Mouse (Mus musculus): Measurements from ENCODE around the gene Hist1h2af.
"Not testable (repeated sequence)": the region's sequence is repeated elsewhere in the genome, so short reads cannot be mapped to it uniquely, and the experiment has no call there.

Hist1h2af gene

DNA sequence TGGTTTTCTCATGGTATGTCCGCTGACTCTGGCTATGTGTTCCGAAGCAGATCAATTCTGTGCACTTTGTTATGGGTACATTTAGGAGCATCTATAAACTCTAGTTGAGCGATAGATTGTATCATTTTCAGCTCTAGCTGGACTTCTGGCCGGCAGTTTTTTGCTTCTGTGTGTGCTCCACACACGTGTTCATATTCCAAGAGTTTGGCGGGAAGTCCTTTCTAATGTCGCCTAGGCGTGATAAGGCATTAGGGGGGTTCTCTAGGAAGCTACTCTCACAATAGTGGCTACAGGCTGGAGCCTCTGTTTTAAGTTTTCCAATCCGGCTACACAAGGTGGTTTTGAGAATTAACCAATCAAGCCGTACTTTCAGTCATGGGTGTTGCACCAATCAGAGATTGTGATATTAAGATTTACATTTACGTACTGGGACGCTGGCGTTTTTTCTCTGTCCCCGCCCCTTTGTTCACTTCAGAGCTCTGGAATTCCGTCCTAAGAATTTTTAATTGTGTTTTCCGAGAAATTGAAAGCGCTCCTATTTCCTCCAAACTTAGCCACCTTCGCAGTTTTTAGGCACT, 22.2 kb downstream of the Hist1h2af start:
- DNase-seq (ENCODE audit: low spot score): peak; percentile 87

DNA sequence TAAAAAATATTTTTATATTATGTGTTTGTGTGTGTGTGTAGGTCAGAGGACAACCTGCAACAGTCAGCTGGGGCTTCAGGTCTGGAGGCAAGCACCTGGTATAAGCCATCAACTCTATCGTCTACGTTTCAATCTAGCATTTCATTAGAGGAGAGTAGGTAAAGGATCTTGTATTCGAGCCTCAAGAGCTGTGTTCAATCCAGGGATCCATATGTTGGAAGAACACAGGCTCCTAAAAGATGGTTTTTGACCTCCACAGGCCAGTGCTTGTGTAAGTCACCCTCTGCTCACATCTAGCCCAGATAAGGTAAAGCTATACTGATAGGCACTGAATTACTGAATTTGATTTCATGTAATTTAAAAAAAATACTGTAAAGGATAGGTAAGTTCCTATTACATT, 23.2 kb downstream of the Hist1h2af start:
- DNase-seq (ENCODE audit: low spot score): no peak

DNA sequence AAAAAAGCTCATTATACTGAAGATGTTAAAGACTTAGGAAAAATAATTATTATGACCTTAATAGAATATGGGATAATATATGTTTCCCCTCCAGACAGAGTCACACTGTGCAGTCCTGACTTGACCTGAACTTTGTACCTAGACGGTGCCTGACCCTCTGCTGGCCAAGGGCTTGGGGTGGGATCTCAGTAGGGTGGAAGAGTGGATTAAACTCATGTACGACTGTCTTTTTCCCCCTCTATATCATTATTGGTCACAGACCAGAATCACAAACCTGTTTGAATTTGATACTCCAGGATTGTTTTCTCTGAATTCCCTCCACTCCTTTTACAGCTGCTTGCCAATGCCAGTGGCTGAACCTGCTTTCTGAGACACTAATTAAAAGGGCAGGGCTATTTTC, 27.0 kb downstream of the Hist1h2af start:
- not testable (repeated sequence) for DNase-seq (ENCODE audit: low spot score)

DNA sequence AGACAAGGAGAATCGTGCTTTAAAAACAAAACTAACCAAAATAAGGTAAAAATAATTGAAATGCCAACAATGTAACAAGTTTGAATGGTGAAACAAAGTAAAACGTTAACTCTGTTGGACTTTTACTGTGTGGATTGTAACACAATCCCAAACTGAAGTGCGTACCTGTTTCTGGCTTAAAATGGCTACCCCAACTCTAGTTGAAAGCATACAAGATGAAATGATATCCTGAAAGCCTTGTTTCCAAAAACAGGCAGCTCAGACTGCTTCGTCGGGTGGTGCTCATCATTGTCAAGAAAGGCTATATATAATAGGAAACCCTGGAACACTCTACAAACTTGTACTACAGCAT, 27.8 kb downstream of the Hist1h2af start:
- DNase-seq (ENCODE audit: low spot score): not testable (repeated sequence)

DNA sequence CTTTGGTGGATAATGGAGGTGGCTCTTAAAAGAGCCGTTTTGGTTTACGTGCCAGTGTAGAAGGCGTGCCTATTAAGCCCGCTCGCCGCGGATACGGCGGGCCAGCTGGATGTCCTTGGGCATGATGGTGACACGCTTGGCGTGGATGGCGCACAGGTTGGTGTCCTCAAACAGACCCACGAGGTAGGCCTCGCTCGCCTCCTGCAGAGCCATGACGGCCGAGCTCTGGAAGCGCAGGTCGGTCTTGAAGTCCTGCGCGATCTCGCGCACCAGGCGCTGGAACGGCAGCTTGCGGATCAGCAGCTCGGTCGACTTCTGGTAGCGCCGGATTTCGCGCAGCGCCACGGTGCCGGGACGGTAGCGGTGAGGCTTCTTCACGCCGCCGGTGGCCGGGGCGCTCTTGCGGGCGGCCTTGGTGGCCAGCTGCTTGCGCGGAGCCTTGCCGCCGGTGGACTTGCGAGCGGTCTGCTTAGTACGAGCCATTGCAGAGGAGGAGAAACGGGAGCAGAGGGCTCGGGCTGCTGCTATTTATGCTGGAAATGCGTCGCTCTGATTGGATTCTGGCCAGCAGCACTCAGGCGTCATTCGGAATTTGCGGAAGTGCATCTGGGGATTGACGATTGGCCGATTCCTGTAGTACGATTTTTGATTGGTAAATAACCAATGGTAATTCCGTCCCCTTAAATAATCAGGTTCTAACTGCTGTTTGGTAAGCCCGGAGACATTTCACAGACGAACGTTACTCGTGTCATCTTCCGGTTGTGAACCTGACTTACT, 28.4 kb downstream of the Hist1h2af start, which contains the start of gene Hist1h3e:
Hist1h3e (minus strand) TSS at position 487 of the 777 bp plus-strand sequence.
- peak; percentile 96 for DNase-seq (ENCODE audit: low spot score)

DNA sequence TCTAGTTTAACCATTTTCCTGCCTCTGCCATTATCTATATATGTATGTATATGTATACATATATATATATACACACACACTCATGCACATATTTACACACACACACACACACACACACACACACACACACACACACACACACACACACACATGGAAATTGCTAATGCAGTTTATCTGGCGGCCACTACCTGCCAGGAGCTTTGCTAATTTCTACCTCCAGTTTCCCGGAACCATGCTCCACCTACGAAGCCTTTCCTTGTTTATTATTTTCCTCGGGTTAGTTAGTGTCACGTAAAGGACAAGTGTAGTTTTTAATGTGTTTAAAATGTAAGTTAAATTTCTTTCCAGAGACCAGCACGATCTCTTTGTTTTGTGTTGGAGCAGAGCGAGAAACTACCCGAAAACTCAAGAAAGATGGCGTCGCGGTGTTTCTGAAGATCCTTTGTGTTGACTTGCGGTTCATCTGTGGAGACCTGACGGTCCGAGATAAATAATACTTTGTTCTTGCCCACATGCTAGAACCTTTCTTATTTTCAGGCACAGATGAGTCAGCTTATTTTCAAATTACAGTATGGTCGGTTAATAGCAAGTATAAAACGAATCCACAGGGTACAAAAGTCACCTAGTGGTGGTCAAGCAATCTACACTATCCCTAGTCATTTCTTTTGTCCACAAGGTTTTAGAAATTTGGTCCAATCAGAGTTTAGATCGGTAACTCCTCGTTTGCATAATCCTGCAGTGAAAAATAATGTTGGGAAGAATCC, 29.2 kb downstream of the Hist1h2af start:
- DNase-seq (ENCODE audit: low spot score): no peak

DNA sequence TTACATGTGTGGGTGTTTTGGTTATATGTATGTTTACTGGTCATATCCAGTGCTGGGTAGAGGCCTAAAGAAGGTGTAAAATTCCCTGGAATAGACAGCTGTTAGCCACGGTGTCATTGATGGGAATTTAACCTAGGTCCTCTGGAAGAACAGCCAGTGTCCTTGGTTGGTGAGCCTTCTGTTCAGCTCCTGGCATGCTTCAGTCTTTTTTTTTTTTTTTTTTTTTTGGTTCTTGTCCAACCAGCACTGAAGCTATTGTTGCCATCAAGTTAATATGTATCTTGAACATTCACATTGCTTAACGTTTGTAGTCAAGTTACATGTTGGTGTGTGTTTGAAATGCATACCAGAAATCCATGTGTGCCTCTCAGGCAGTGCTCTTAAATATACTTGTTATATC, 30.8 kb downstream of the Hist1h2af start:
- no peak for DNase-seq (ENCODE audit: low spot score)

DNA sequence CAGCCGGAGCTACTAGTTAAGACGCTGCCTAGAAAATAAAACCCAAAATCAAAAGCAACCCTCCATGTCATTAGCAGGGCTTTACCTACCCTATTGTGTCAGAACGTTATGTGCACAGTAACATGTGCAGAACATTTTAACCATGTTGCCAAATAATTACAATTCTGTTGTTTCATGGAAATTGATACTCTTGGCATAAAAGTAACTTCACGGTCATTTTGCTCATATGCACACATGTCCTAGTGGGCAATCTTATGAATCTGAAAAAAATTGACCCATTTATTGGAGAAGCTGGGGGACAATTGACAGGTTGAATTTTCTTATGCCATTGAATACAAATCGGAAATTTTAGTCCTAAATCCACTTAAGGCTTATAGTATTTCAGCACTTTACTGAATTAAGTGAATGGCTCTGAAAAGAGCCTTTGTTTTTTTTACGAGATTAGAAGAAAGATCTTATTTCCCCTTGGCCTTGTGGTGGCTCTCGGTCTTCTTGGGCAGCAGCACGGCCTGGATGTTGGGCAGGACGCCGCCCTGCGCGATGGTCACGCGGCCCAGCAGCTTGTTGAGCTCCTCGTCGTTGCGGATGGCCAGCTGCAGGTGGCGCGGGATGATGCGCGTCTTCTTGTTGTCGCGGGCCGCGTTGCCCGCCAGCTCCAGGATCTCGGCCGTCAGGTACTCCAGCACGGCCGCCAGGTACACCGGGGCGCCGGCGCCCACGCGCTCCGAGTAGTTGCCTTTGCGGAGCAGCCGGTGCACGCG, 36.7 kb downstream of the Hist1h2af start:
- DNase-seq (ENCODE audit: low spot score): not testable (repeated sequence)

DNA sequence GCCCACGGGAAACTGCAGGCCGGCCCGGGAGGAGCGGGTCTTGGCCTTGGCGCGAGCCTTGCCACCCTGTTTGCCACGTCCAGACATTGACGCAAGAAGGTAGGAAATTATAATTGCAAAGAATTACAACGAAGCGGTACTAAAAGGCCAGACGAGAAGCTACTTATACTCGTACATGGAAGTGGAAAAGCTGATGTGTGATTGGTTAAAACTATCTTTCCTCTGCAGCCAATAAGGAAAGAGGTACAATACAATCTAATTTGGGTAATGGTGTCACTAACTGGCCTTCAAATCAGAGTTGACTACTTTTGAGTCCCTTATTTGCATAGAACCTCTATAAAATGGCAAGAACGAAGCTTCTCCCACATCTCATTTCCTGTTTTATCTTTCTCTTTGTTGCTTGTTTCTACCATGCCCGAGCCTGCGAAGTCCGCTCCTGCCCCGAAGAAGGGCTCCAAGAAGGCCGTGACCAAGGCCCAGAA, 37.4 kb downstream of the Hist1h2af start, which contains the start of the genes Hist1h2ae and Hist1h2bg:
Hist1h2ae (minus strand) TSS at position 199 of the 482 bp plus-strand sequence.
Hist1h2bg (plus strand) TSS at position 375 of the 482 bp plus-strand sequence.
- peak; percentile 88 for DNase-seq (ENCODE audit: low spot score)

DNA sequence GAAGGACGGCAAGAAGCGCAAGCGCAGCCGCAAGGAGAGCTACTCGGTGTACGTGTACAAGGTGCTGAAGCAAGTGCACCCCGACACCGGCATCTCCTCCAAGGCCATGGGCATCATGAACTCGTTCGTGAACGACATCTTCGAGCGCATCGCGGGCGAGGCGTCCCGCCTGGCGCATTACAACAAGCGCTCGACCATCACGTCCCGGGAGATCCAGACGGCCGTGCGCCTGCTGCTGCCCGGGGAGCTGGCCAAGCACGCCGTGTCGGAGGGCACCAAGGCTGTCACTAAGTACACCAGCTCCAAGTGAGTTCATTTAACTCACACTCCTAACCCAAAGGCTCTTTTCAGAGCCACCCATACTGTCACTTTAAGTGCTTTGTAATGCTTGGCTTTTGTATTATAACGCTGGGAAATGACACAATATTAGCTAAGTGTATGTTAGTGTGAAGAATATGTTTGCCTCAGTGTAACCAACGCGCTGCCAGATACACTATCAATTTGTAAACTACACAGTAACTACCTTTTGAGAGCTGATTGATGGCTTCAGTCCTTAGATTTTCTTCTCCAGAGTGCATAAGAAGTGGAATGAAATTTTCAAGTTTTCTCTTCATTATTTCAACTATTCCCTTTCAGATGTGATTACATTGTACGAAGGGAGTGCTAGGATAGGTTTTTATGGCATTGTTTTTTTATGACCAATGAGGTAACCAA, 38.0 kb downstream of the Hist1h2af start:
- not testable (repeated sequence) for DNase-seq (ENCODE audit: low spot score)

DNA sequence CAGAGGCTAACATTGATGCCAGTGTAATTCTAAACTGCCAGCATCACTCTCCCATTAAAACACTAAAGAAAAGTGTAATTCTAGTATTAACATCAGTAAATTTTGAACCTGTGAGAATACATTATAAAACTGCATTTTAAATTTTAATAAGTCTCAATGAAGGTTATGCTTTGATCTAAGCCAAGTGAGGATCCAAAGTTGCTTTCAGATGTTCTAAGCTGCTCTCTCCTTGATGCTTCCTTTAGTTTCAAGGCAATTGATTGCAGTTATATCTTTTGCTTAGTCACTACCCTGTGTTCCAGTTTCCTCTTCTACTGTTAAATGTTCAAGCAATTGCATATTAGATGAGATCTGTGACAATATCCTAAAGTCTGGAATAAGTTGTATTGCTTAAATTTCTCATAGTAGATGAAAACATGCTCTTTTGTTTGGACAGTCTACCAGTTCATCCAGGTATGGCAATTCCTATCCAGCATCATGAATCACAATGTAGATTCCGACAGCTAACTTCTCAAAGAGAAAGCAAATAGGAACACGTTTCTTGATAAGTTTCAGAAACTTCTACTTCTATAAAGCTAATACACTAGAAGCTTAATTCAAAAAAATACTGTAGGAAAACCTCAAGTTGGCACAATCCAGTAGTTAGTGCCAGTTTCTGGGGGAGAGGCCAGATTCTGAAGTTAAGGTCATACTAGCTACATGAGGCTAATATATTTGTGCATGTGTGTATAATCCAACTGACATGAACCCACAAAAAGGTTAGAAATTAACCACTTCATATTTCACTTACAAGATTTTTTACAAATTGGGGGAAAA, 38.7 kb downstream of the Hist1h2af start:
- no peak for DNase-seq (ENCODE audit: low spot score)

DNA sequence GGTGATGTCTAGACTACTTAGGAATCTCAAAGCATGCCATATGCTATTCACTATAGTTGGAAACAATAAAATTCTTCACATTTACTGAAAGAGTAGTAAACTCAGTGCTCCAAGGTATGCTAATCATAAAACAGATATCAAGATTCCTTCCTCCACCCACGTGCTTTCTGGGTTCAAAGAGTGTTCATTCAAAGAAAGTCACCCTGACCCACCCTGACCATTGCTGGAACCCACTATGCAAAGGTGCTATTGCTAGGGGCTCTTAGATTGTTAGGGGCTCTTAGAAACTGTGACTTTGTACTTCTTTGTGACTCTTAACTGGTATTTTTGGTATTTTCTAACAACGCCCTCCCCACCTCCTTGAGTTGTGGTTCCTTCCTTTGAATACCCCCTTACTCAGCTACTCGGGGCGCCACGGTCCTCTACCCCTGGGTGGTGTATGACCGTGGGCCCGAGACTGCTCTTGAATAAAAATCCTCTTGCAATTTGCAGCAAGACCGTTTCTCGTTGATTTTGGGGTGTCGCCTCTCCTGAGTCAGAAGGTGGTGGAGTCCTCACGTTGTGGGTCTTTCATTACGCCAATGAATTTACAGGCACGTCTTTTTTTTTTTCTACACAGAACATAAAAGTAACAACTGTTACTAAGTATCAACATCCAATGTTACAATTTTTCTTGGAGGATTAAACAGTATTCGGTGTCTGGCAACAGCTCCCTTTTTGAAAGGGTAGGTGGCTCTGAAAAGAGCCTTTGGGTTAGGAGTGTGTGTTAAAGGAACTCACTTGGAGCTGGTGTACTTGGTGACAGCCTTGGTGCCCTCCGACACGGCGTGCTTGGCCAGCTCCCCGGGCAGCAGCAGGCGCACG, 39.6 kb downstream of the Hist1h2af start:
- DNase-seq (ENCODE audit: low spot score): not testable (repeated sequence)

DNA sequence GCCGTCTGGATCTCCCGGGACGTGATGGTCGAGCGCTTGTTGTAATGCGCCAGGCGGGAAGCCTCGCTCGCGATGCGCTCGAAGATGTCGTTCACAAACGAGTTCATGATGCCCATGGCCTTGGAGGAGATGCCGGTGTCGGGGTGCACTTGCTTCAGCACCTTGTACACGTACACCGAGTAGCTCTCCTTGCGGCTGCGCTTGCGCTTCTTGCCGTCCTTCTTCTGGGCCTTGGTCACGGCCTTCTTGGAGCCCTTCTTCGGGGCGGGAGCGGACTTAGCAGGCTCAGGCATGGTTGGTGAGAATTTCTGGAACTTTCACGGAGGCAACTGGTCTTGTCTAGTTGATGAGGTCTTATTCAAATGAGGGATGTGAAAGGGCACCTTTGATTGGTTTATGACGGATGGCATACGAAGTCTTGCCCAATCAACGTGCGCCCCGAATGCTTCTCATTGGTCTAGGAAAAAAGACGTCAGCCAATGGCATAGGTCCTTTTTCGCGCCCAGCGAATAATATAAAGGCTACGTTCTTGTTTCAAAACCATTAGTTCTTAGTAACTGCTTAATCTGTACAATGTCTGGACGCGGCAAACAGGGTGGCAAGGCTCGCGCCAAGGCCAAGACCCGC, 40.3 kb downstream of the Hist1h2af start, which contains the start of the genes Hist1h2bf and Hist1h2ad:
Hist1h2bf (minus strand) TSS at position 299 of the 627 bp plus-strand sequence.
Hist1h2ad (plus strand) TSS at position 484 of the 627 bp plus-strand sequence.
- DNase-seq (ENCODE audit: low spot score): peak; percentile 96

DNA sequence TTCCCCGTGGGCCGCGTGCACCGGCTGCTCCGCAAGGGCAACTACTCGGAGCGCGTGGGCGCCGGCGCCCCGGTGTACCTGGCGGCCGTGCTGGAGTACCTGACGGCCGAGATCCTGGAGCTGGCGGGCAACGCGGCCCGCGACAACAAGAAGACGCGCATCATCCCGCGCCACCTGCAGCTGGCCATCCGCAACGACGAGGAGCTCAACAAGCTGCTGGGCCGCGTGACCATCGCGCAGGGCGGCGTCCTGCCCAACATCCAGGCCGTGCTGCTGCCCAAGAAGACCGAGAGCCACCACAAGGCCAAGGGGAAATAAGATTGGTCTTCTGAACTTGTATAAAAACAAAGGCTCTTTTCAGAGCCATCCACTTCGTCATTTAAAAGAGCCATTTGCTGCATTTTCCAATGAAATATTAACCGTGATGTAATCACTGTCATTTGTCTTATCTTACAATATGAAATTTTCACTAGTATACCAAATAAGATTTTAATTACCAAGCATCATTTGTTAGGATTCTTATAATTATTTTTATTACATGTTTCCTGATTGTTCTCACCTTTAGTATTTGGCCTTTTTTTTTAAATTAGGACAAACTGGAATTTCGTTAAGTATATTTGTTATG, 41.0 kb downstream of the Hist1h2af start:
- not testable (repeated sequence) for DNase-seq (ENCODE audit: low spot score)

DNA sequence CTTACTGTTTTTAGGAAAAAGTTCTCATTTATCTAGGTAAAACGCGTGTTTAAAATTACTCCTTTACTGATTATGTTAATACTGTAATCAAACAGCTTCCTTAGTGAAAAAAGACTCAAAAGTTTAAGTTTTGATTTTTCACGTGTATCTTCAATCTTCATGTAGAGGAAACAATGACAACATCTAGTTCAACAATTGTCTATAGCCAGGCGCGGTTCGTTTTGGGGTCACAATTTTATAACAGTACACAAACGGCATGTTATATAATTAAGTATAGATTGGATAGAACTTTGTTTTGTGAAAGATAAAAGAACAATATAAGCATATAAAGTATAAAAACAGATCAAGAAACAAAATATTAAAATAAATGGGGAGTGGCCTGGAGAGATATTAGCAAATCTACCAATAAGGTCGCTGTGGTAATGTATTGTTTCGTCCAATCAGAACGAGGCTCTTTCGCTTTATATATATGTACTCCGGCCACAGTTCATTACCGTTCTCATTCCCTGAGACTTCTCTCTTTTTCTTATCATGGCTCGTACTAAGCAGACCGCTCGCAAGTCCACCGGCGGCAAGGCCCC, 41.7 kb downstream of the Hist1h2af start, which contains the start of gene Hist1h3d:
Hist1h3d (plus strand) TSS at position 493 of the 581 bp plus-strand sequence.
- DNase-seq (ENCODE audit: low spot score): no peak

DNA sequence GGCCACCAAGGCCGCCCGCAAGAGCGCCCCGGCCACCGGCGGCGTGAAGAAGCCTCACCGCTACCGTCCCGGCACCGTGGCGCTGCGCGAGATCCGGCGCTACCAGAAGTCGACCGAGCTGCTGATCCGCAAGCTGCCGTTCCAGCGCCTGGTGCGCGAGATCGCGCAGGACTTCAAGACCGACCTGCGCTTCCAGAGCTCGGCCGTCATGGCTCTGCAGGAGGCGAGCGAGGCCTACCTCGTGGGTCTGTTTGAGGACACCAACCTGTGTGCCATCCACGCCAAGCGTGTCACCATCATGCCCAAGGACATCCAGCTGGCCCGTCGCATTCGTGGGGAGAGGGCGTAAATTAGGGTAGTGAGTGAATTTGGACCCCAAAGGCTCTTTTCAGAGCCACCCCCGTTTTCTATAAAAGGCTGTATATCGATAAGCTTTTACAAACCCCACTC, 42.2 kb downstream of the Hist1h2af start:
- not testable (repeated sequence) for DNase-seq (ENCODE audit: low spot score)

DNA sequence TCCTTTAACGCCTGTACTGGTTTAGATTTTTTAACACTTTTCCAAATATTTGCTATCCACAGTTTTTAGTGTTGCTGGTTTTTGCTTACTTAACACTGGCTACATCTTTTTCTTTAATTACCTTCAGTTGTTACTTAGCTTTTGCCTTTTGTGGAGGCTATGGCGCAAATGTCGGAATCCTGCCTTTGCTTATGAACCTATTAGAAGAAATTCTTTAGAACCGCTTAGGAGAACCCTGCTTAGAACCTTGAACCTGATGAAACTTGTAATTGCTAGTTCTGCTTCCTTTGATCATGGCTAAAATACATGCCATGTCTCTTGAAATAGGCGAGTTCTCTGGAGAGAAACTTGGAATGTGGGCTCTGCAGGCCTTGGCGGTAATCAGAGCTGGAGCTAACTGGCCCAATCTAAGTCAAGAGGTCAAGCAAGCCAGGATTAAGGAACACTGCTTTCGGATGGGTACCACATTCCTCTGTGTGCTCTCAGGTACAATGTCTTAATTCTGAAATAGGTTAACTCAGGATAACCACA, 42.7 kb downstream of the Hist1h2af start:
- no peak for DNase-seq (ENCODE audit: low spot score)
